ENCODE assay signal across 27 mouse cellular contexts in genomic region chr1:93229626-93230025, GRCm38 (mm10). TPM values are rescaled to one million over a fixed set of nuclear protein-coding genes. Genes with fewer than 3 reads are reported as not detected.
DNase-seq lines count a peak whose midpoint lies in the region; ATAC-seq and TF ChIP-seq lines count a peak whose summit lies in the region.
"Had no signal": no experiment of that assay in that cellular context is flagged by ENCODE, and none has a peak within 500 bp of the region (broad histone marks: within the 10 kb centered on the region; RNA-seq: fewer than 3 reads in every experiment).

No protein-coding gene starts in this region.

- 0 out of 2 replicates have a peak, but pooled peaks have one; percentile 9 for ATAC-seq in hindbrain, postnatal 0 days
- ATAC-seq in hindbrain, embryonic 16.5 days, result no peak
- ATAC-seq: CD4-positive, CD25-positive, alpha-beta regulatory T cell, adult 4 months; forebrain, embryonic 16.5 days; intestine, embryonic 15.5 days; midbrain, embryonic 15.5 days had no signal

- H3K36me3 ChIP-seq in hindbrain, postnatal 0 days (ENCODE audit: insufficient read depth, low read length), result no peaks in the 10 kb centered on the region
- H3K36me3 ChIP-seq in hindbrain, embryonic 16.5 days (ENCODE audit: control insufficient read depth, insufficient read depth, low read length), result no peaks in the 10 kb centered on the region
- H3K36me3 ChIP-seq in limb, embryonic 10.5 days, result no peaks in the 10 kb centered on the region
- H3K36me3 ChIP-seq in thymus, adult 2 months (ENCODE audit: control insufficient read depth, insufficient read depth, low read length), result no peaks in the 10 kb centered on the region
- H3K36me3 ChIP-seq: embryonic facial prominence, embryonic 13.5 days; hindbrain, embryonic 10.5 days; hindbrain, embryonic 15.5 days; intestine, embryonic 15.5 days; limb, embryonic 12.5 days; liver, embryonic 15.5 days; midbrain, embryonic 15.5 days had no signal

- no peak for TF ChIP-seq CTCF in hindbrain, postnatal 0 days (IDR thresholded peaks at IDR 0.05; ENCODE audit: low read depth)
- TF ChIP-seq CTCF in thymus, adult 2 months (IDR thresholded peaks at IDR 0.05; ENCODE audit: borderline replicate concordance, control insufficient read depth, extremely low read depth, insufficient read depth, low read length, poor library complexity), result no peak

- H3K9ac ChIP-seq in hindbrain, postnatal 0 days (replicated peaks; ENCODE audit: low read length), result no peak overlapping the region
- H3K9ac ChIP-seq in hindbrain, embryonic 16.5 days (ENCODE audit: low read depth, low read length), result no peak overlapping the region
- H3K9ac ChIP-seq: embryonic facial prominence, embryonic 13.5 days; hindbrain, embryonic 15.5 days; intestine, embryonic 15.5 days; limb, embryonic 12.5 days; liver, embryonic 15.5 days; lung, embryonic 14.5 days; midbrain, embryonic 15.5 days had no signal

- no peak for TF ChIP-seq POLR2A in thymus, adult 2 months (IDR thresholded peaks at IDR 0.05; ENCODE audit: control insufficient read depth, extremely low read depth, insufficient read depth, low read length, poor library complexity)

- DNase-seq in adrenal gland, postnatal 10 days, result peak; percentile 39
- no peak for DNase-seq in adrenal gland, adult 8-10 months
- peak; percentile 59 for DNase-seq in hindbrain, postnatal 0 days (ENCODE audit: low spot score)
- DNase-seq in MN1 (ENCODE audit: low spot score), result peak; percentile 17
- DNase-seq in limb, embryonic 10.5 days (ENCODE audit: low spot score), result no peak
- DNase-seq in thymus, adult 2 months, result no peak
- DNase-seq: cerebellum, adult 2 months; cerebellum, postnatal 36 days; heart, postnatal 14 days; kidney, adult 8-10 months; kidney, postnatal 10 days; layer of hippocampus, postnatal 36 days; lung, embryonic 14.5 days; lung, postnatal 14 days; right cerebral cortex, adult 18-20 months; spleen, adult 18-20 months; thymus, postnatal 36 days had no signal

- 53% methylated on average over 4 of the region's 4 CpGs for WGBS in hindbrain, postnatal 0 days
- WGBS in hindbrain, embryonic 16.5 days, result 73% methylated on average over 4 of the region's 4 CpGs
- whole genome bisulfite sequencing in limb, embryonic 10.5 days, result 83% methylated on average over 4 of the region's 4 CpGs
- WGBS in thymus, adult 2 months, result 89% methylated on average over 4 of the region's 4 CpGs

- H3K4me1 ChIP-seq in hindbrain, postnatal 0 days (ENCODE audit: insufficient read depth, low read length), result peaks cover 7% of the 10 kb centered on the region; the same call in 1 of the 2 replicates
- H3K4me1 ChIP-seq in hindbrain, embryonic 16.5 days (ENCODE audit: control insufficient read depth, insufficient read depth, low read depth, low read length), result peaks cover 7% of the 10 kb centered on the region; the same call in 1 of the 2 replicates
- peaks cover 73% of the 10 kb centered on the region for H3K4me1 ChIP-seq in limb, embryonic 10.5 days
- no peaks in the 10 kb centered on the region for H3K4me1 ChIP-seq in thymus, adult 2 months (replicated peaks; ENCODE audit: control insufficient read depth, insufficient read depth, low read length)
- H3K4me1 ChIP-seq: liver, embryonic 15.5 days had no signal

- H3K9me3 ChIP-seq in hindbrain, postnatal 0 days (ENCODE audit: low read length), result no peaks in the 10 kb centered on the region
- H3K9me3 ChIP-seq in hindbrain, embryonic 16.5 days (ENCODE audit: control insufficient read depth, low read length), result no peaks in the 10 kb centered on the region
- no peaks in the 10 kb centered on the region for H3K9me3 ChIP-seq in limb, embryonic 10.5 days (replicated peaks)
- H3K9me3 ChIP-seq: embryonic facial prominence, embryonic 13.5 days; hindbrain, embryonic 10.5 days; hindbrain, embryonic 15.5 days; intestine, embryonic 15.5 days; limb, embryonic 12.5 days; liver, embryonic 15.5 days; midbrain, embryonic 15.5 days had no signal

- H3K4me2 ChIP-seq in hindbrain, postnatal 0 days (ENCODE audit: low read depth, low read length), result no peak overlapping the region
- H3K4me2 ChIP-seq in hindbrain, embryonic 16.5 days (ENCODE audit: low read length), result no peak overlapping the region
- H3K4me2 ChIP-seq: embryonic facial prominence, embryonic 13.5 days; hindbrain, embryonic 15.5 days; intestine, embryonic 15.5 days; limb, embryonic 12.5 days; liver, embryonic 15.5 days; lung, embryonic 14.5 days; midbrain, embryonic 15.5 days had no signal

- no peak overlapping the region for H3K27ac ChIP-seq in hindbrain, postnatal 0 days
- H3K27ac ChIP-seq in hindbrain, embryonic 16.5 days (ENCODE audit: low read depth, low read length), result no peak overlapping the region
- peak overlapping the region; percentile 56; the same call in 1 of the 2 replicates for H3K27ac ChIP-seq in limb, embryonic 10.5 days
- no peak overlapping the region for H3K27ac ChIP-seq in thymus, adult 2 months (ENCODE audit: control insufficient read depth, insufficient read depth, low read length)
- H3K27ac ChIP-seq: embryonic facial prominence, embryonic 13.5 days; hindbrain, embryonic 10.5 days; hindbrain, embryonic 15.5 days; intestine, embryonic 15.5 days; limb, embryonic 12.5 days; liver, embryonic 15.5 days; midbrain, embryonic 15.5 days had no signal

- H3K27me3 ChIP-seq in hindbrain, postnatal 0 days (ENCODE audit: insufficient read depth, low read length), result no peaks in the 10 kb centered on the region
- H3K27me3 ChIP-seq in hindbrain, embryonic 16.5 days (replicated peaks; ENCODE audit: control insufficient read depth, insufficient read depth, low read length), result no peaks in the 10 kb centered on the region
- H3K27me3 ChIP-seq in limb, embryonic 10.5 days (ENCODE audit: low read depth, poor library complexity, severe bottlenecking), result no peaks in the 10 kb centered on the region
- H3K27me3 ChIP-seq in thymus, adult 2 months (ENCODE audit: control insufficient read depth, insufficient read depth, low read length), result no peaks in the 10 kb centered on the region
- H3K27me3 ChIP-seq: intestine, embryonic 15.5 days; limb, embryonic 12.5 days had no signal

- H3K4me3 ChIP-seq in hindbrain, postnatal 0 days (ENCODE audit: low read length), result no peak overlapping the region
- H3K4me3 ChIP-seq in hindbrain, embryonic 16.5 days (ENCODE audit: low read length), result no peak overlapping the region
- H3K4me3 ChIP-seq in limb, embryonic 10.5 days, result no peak overlapping the region
- H3K4me3 ChIP-seq in thymus, adult 2 months (ENCODE audit: control insufficient read depth, insufficient read depth, low read length), result no peak overlapping the region
- H3K4me3 ChIP-seq: embryonic facial prominence, embryonic 13.5 days; hindbrain, embryonic 10.5 days; hindbrain, embryonic 15.5 days; intestine, embryonic 15.5 days; limb, embryonic 12.5 days; liver, embryonic 15.5 days; midbrain, embryonic 15.5 days had no signal

RNA-seq across cellular contexts. Expression of gene Sned1, which starts 6.0 kb away (rescaled TPM):
- total RNA-seq in adrenal gland, postnatal 10 days (2021), result 10 to 100 TPM; 17.3 to 22.5 TPM
- total RNA-seq in adrenal gland, adult 8-10 months (2022), result 10 to 100 TPM; 22.2 to 31.9 (median 26.0) TPM
- total RNA-seq in hindbrain, postnatal 0 days (2014; rRNA removed), result 26.7 and 33.7 TPM in 2 replicates
- polyA plus RNA-seq in hindbrain, postnatal 0 days (2015; fragmentation: Nextera tagmentation; extraction: Ambion mirVana), result 8.0 and 9.2 TPM in 2 replicates
- polyA plus RNA-seq in hindbrain, embryonic 16.5 days (2015; fragmentation: Nextera tagmentation; extraction: Ambion mirVana), result 12.1 and 12.7 TPM in 2 replicates
- polyA plus RNA-seq in limb, embryonic 10.5 days (2016; fragmentation: Nextera tagmentation; extraction: Ambion mirVana), result 12.0 and 27.8 TPM in 2 replicates
- polyA plus RNA-seq in thymus, adult 2 months (2012; rRNA removed), result 3.1 and 3.8 TPM in 2 replicates

Comparison
In these comparisons a context has a peak if more than half of its experiments do, and no peak if none do; other contexts are left out.
1. DNase-seq: peak in adrenal gland, postnatal 10 days (single experiment), hindbrain, postnatal 0 days (single experiment) and MN1 (single experiment); none in adrenal gland, adult 8-10 months (single experiment), limb, embryonic 10.5 days (single experiment) and thymus, adult 2 months (single experiment).